Mouse (Mus musculus) lung, postnatal 36 days (tissue): Measurements from ENCODE around the gene Rd3l.
A peak's percentile ranks its signal among the peaks of the same experiment; 100 is the strongest.
"Not testable (repeated sequence)": the region's sequence is repeated elsewhere in the genome, so short reads cannot be mapped to it uniquely, and the experiment has no call there.

Experiments used
- DNase-seq: peaks from one replicate; pipeline ENCODE4 v3.0.0; 2022; ENCODE audit warnings: mixed read lengths

Rd3l gene

DNA sequence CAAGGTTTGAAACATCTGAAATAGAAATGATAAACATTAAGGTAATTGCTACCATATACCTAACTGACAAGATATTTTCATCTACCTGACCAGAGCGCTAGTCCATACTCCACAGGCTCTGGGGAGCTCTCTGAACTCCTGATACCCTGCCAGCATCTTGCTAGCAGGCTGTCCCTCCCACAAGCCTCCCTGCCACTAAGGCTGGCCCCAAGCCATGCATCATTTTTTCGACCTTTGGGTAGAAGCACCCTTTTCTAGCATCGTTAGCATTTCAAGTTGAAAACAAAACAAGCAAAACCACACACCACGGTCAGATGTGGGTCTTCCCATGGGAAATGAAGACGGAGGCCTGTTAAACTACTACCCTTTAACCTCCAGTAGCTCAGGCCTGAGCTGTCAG is 17.8 kb downstream of the Rd3l start:
- no peak for DNase-seq

GRCm38 (mm10) chr12:111958101-111958865 is 22.8 kb downstream of the Rd3l start:
- peak; percentile 92 for DNase-seq

GRCm38 (mm10) chr12:111956173-111956572 is 24.9 kb downstream of the Rd3l start:
- no peak for DNase-seq

DNA sequence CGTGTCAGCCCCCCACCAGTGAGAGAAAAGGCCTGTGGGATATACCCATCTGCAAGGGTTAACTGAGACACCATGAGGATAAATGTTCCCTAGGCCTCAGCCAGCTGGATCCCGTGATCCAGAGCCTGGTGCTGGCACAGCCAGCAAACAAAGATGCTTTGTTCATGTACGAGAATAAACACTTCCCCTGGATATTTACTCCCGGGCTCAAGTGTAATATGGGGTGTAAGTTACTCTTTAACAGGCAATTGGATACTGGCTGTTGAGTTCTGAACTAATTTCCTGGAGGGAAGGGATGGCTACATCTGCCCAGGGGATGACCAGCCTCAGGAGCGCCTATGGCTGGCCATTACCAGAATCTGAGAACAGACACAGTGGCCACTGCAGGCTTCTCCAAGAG is 29.4 kb downstream of the Rd3l start:
- peak; percentile 63 for DNase-seq

- DNase-seq: peak; percentile 47
Measured at GRCm38 (mm10) chr12:111950486-111950885, 30.6 kb downstream of the Rd3l start.

- DNase-seq: peak; percentile 92
Measured at GRCm38 (mm10) chr12:111946716-111947115, 34.4 kb downstream of the Rd3l start.

- DNase-seq: peak; percentile 30
Measured at GRCm38 (mm10) chr12:111945765-111946655, 35.1 kb downstream of the Rd3l start.

GRCm38 (mm10) chr12:111945115-111945514 is 36.0 kb downstream of the Rd3l start:
- peak; percentile 80 for DNase-seq

DNA sequence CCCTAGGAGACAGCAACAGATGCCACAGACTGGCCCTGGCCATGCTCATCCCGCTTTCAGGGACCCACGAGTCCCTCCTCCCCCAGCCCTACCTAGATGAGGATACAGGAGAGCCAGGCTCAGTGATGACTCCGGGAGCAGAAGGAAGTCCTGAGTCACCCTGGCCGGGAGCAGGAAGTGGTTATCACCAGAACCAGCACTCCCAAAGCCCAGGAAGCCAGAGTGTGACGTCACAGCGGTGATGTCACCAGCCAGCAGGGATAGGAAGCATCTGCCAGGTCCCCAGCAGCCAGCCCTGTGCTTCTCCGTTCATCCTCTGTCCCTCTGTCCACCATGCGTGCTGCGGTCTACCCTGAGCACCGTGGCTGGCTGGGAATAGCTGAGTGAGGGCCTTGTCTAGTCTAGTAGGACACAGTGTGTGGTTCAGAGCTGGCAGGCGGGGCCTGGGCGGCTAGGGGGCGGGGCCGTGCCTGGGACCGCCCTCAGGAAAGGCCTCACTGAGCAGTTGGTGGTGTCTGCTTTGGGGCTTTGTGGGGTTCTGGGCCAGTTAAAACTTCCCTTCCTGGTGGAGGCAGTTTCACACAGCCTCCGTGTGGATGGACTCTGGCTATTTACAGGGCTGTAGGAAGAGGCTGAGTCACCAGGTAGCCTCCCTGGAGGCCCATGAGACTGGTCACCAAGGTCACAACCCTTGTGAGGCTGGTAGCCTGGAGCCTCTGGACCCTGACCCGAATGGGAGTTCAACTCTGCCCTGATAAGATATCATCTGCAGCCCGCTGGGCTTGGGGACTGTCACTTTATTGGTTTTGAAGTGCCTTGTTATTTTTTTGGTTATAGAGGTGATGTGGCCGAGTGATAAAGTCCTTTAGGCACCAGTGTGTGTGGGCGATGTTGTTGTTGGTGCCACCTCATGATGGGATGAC is 36.8 kb downstream of the Rd3l start:
- not testable (repeated sequence) for DNase-seq

DNA sequence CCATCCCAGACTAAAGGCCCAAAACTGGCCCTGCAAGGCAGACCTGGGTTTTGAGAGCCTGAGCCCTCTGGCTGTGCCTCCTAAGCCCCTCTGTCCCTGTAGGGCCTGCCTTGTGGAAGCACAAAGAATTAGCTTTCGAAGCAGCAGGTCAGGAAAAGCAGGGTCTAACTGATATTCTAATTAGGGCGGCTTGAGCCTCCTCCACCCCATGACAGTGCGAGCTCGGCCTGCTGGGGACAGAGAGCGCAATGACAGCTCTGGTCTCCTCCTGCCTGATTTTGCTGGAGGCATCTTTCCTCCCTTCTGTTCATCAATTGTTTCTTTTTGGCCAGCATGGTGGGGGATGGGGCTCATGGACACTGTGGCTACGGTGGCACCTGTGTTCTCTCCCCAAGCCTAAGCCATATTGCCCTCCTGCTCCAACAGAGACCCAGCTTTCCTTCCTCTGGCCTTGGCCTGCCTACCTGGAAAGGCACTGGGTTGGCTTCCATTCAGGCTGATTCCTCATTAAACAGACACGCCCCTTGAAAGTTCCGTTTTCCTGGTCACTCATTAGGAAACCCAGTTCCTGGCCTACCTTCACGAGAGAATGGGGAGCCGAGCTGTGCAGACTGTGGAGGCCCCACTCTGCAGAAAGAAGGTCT is 37.6 kb downstream of the Rd3l start:
- DNase-seq: peak; percentile 73

GRCm38 (mm10) chr12:111938623-111939177 is 42.4 kb downstream of the Rd3l start:
- no peak for DNase-seq

GRCm38 (mm10) chr12:111936706-111937550 is 44.2 kb downstream of the Rd3l start:
- DNase-seq: peak; percentile 94

GRCm38 (mm10) chr12:111933971-111934370 is 47.1 kb downstream of the Rd3l start:
- DNase-seq: no peak

- DNase-seq: peak; percentile 86
Measured at GRCm38 (mm10) chr12:111933032-111933704, 47.9 kb downstream of the Rd3l start.

GRCm38 (mm10) chr12:111932513-111932912 is 48.6 kb downstream of the Rd3l start:
- no peak for DNase-seq

- no peak for DNase-seq
Measured at GRCm38 (mm10) chr12:111931411-111932025, 49.6 kb downstream of the Rd3l start.
